Mouse (Mus musculus): ENCODE measurements around the gene Glis3.

DNA sequence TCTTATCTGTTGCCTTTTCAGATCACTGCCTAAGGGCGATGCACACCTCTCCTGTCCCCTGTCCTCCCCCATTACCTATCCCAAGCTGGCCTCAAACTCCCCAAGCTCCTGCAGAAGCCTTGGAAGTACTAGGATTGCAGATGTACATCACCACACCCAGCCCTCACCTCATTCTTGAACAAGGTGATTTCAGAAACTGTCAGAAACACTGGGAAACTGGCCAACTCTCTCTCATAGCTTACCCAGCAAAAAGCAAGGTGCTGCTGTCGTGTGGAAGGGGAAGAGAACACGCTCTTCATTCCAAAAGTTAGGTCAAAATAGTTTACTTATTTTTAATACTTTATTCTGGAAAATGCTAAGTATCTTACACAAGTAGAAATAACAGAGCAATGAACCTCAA is 160.6 kb downstream of the Glis3 start:
- TF ChIP-seq CTCF (IDR thresholded peaks at IDR 0.05) (no peak), EP300 (IDR thresholded peaks at IDR 0.05) (no peak)
